Mouse (Mus musculus) stomach, embryonic 15.5 days (tissue): Measurements from ENCODE around the gene Bola3. TPM values are rescaled to one million over a fixed set of nuclear protein-coding genes. Genes with fewer than 3 reads are reported as not detected.
A peak's percentile ranks its signal among the peaks of the same experiment; 100 is the strongest.

Source experiments
- ATAC-seq: fragments of 200-750 bp; cut with Nextera tagmentation; 2 replicates; pipeline ENCODE4 v1.8.0; 2017; ENCODE audit warnings: low read depth, moderate number of reproducible peaks, moderate TSS enrichment; ENCODE audit not compliant: insufficient read depth, low FRiP score
- H3K27ac ChIP-seq: fragments of 300-500 bp; sonication (generic); 2 replicates; pipeline ENCODE4 v1.5.1; 2015; ENCODE audit warnings: mild to moderate bottlenecking, inconsistent platforms
- H3K27me3 ChIP-seq: fragments of 300-500 bp; sonication (generic); replicated peaks from 2 replicates; pipeline ENCODE4 v1.6.1; 2015; ENCODE audit warnings: inconsistent platforms
- H3K36me3 ChIP-seq: fragments of 300-500 bp; sonication (generic); 2 replicates; pipeline ENCODE4 v1.6.1; 2015; ENCODE audit warnings: inconsistent platforms
- H3K4me1 ChIP-seq: fragments of 300-500 bp; sonication (generic); 2 replicates; pipeline ENCODE4 v1.6.1; 2015; ENCODE audit warnings: inconsistent platforms
- H3K4me2 ChIP-seq: fragments of 300-500 bp; sonication (generic); 2 replicates; pipeline ENCODE4 v1.6.1; 2015; ENCODE audit warnings: mild to moderate bottlenecking, inconsistent platforms
- H3K4me3 ChIP-seq: fragments of 300-500 bp; sonication (generic); replicated peaks from 2 replicates; pipeline ENCODE4 v1.5.1; 2015; ENCODE audit warnings: inconsistent platforms
- H3K9ac ChIP-seq: fragments of 300-500 bp; sonication (generic); 2 replicates; pipeline ENCODE4 v1.6.1; 2015; ENCODE audit warnings: inconsistent platforms
- H3K9me3 ChIP-seq: fragments of 300-500 bp; sonication (generic); 2 replicates; pipeline ENCODE4 v1.6.1; 2016; ENCODE audit warnings: inconsistent platforms
- WGBS: fragments of 180-500 bp; shearing (Covaris S2); methylation state at CpG from one replicate; pipeline ENCODE4 v1.1.7; 2015; 5-methylcytosine and 5-hydroxymethylcytosine counted together
- polyA plus RNA-seq: library from polyadenylated mRNA; unstranded; fragments of >200 nt; fragmentation: Nextera tagmentation; extraction: Ambion mirVana; gene quantifications from 2 replicates; pipeline ENCODE4 v1.2.1, GENCODE M21; 2015

Bola3 gene
- 149 and 164 TPM in 2 replicates for polyA plus RNA-seq

GRCm38 (mm10) chr6:83348873-83349272 is at the start of gene Bola3:
Gene Bola3, plus strand, starts transcription at chr6:83349147.
- Histone ChIP-seq H3K9ac (peak within 1 kb of the TSS; percentile 86), H3K4me1 (peaks cover 8% of the 10 kb centered on the region; the same call in 1 of the 2 replicates), H3K4me3 (peak within 1 kb of the TSS; percentile 83), H3K4me2 (peak within 1 kb of the TSS; percentile 79), H3K9me3 (no peaks in the 10 kb centered on the region), H3K27ac (no peak within 1 kb of the TSS), H3K27me3 (no peaks in the 10 kb centered on the region), H3K36me3 (0 out of 2 replicates have a peak, but pooled peaks cover 9% of the 10 kb centered on the region)
- 32% methylated on average over 6 of the region's 6 CpGs for WGBS
- ATAC-seq = no peak; the same call in 1 of the 2 replicates

GRCm38 (mm10) chr6:83300447-83301229 is 48.3 kb upstream of the Bola3 start:
- Histone ChIP-seq H3K36me3 (0 out of 2 replicates have a peak, but pooled peaks cover 3% of the 10 kb centered on the region), H3K27me3 (no peaks in the 10 kb centered on the region), H3K4me2 (no peak overlapping the region), H3K4me3 (no peak overlapping the region), H3K4me1 (no peaks in the 10 kb centered on the region), H3K9me3 (no peaks in the 10 kb centered on the region), H3K9ac (no peak overlapping the region), H3K27ac (no peak overlapping the region)
- 68% methylated on average over 7 of the region's 7 CpGs for WGBS
- peak; percentile 77 for ATAC-seq

GRCm38 (mm10) chr6:83301294-83301693 is 47.7 kb upstream of the Bola3 start:
- no peaks in the 10 kb centered on the region for H3K9me3 ChIP-seq
- H3K27me3 ChIP-seq = no peaks in the 10 kb centered on the region
- no peak overlapping the region for H3K27ac ChIP-seq
- H3K4me3 ChIP-seq = no peak overlapping the region
- H3K36me3 ChIP-seq = 0 out of 2 replicates have a peak, but pooled peaks cover 7% of the 10 kb centered on the region
- WGBS = 82% methylated on average over 2 of the region's 2 CpGs
- no peaks in the 10 kb centered on the region for H3K4me1 ChIP-seq
- no peak overlapping the region for H3K4me2 ChIP-seq
- no peak overlapping the region for H3K9ac ChIP-seq
- no peak for ATAC-seq

GRCm38 (mm10) chr6:83302264-83302663 is 46.7 kb upstream of the Bola3 start:
- WGBS = 73% methylated on average over 5 of the region's 5 CpGs
- ATAC-seq = no peak
- no peak overlapping the region for H3K4me2 ChIP-seq

GRCm38 (mm10) chr6:83309017-83309416 is 39.9 kb upstream of the Bola3 start:
- Histone ChIP-seq H3K4me3 (no peak overlapping the region), H3K4me2 (no peak overlapping the region), H3K9ac (no peak overlapping the region), H3K36me3 (peaks cover 23% of the 10 kb centered on the region; the same call in 1 of the 2 replicates), H3K4me1 (no peaks in the 10 kb centered on the region), H3K27ac (no peak overlapping the region), H3K27me3 (no peaks in the 10 kb centered on the region), H3K9me3 (no peaks in the 10 kb centered on the region)
- 87% methylated on average over 7 of the region's 7 CpGs for WGBS
- no peak for ATAC-seq

More at GRCm38 (mm10) chr6:83302264-83302663, 46.7 kb upstream of the Bola3 start:
- Histone ChIP-seq H3K4me1 (no peaks in the 10 kb centered on the region), H3K36me3 (0 out of 2 replicates have a peak, but pooled peaks cover 10% of the 10 kb centered on the region), H3K27me3 (no peaks in the 10 kb centered on the region), H3K9me3 (no peaks in the 10 kb centered on the region), H3K9ac (no peak overlapping the region), H3K4me3 (no peak overlapping the region), H3K27ac (no peak overlapping the region)

- Histone ChIP-seq H3K4me2 (no peak overlapping the region), H3K9ac (no peak overlapping the region), H3K36me3 (peaks cover 16% of the 10 kb centered on the region; the same call in 1 of the 2 replicates), H3K4me3 (no peak overlapping the region), H3K9me3 (no peaks in the 10 kb centered on the region), H3K4me1 (0 out of 2 replicates have a peak, but pooled peaks cover 3% of the 10 kb centered on the region), H3K27ac (no peak overlapping the region), H3K27me3 (no peaks in the 10 kb centered on the region)
- no peak for ATAC-seq
- WGBS = 88% methylated on average over 11 of the region's 11 CpGs
Observed at GRCm38 (mm10) chr6:83311206-83311605, 37.7 kb upstream of the Bola3 start.

- 75% methylated on average over 7 of the region's 7 CpGs for WGBS
- no peaks in the 10 kb centered on the region for H3K9me3 ChIP-seq
- ATAC-seq = peak; percentile 84
Observed at GRCm38 (mm10) chr6:83312021-83312420, 36.9 kb upstream of the Bola3 start.

GRCm38 (mm10) chr6:83312514-83312913 is 36.4 kb upstream of the Bola3 start:
- no peak for ATAC-seq
- Histone ChIP-seq H3K4me1 (peaks cover 10% of the 10 kb centered on the region; the same call in 1 of the 2 replicates), H3K36me3 (peaks cover 11% of the 10 kb centered on the region; the same call in 1 of the 2 replicates), H3K27ac (no peak overlapping the region), H3K4me3 (no peak overlapping the region), H3K9me3 (no peaks in the 10 kb centered on the region), H3K9ac (no peak overlapping the region), H3K27me3 (no peaks in the 10 kb centered on the region), H3K4me2 (no peak overlapping the region)
- 82% methylated on average over 8 of the region's 8 CpGs for WGBS

More at GRCm38 (mm10) chr6:83312021-83312420, 36.9 kb upstream of the Bola3 start:
- Histone ChIP-seq H3K9ac (no peak overlapping the region), H3K4me1 (peaks cover 10% of the 10 kb centered on the region; the same call in 1 of the 2 replicates), H3K4me2 (no peak overlapping the region), H3K36me3 (peaks cover 13% of the 10 kb centered on the region; the same call in 1 of the 2 replicates), H3K4me3 (no peak overlapping the region), H3K27ac (no peak overlapping the region), H3K27me3 (no peaks in the 10 kb centered on the region)

GRCm38 (mm10) chr6:83315293-83315692 is 33.7 kb upstream of the Bola3 start:
- Histone ChIP-seq H3K27ac (no peak overlapping the region), H3K36me3 (0 out of 2 replicates have a peak, but pooled peaks cover 4% of the 10 kb centered on the region), H3K9me3 (no peaks in the 10 kb centered on the region), H3K4me3 (no peak overlapping the region), H3K9ac (no peak overlapping the region), H3K27me3 (no peaks in the 10 kb centered on the region), H3K4me2 (peak overlapping the region; percentile 88), H3K4me1 (peaks cover 10% of the 10 kb centered on the region; the same call in 1 of the 2 replicates)
- no peak for ATAC-seq

GRCm38 (mm10) chr6:83316022-83316421 is 32.9 kb upstream of the Bola3 start:
- H3K9ac ChIP-seq = no peak overlapping the region
- H3K27ac ChIP-seq = no peak overlapping the region
- H3K4me1 ChIP-seq = peaks cover 10% of the 10 kb centered on the region; the same call in 1 of the 2 replicates
- H3K27me3 ChIP-seq = no peaks in the 10 kb centered on the region
- H3K4me3 ChIP-seq = peak overlapping the region; percentile 83
- no peaks in the 10 kb centered on the region for H3K9me3 ChIP-seq
- no peaks in the 10 kb centered on the region for H3K36me3 ChIP-seq
- no peak for ATAC-seq
- WGBS = 5% methylated on average over 10 of the region's 10 CpGs
- peak overlapping the region; percentile 88 for H3K4me2 ChIP-seq

GRCm38 (mm10) chr6:83317108-83317741 is 31.7 kb upstream of the Bola3 start:
- WGBS = under 1% methylated on average over 52 of the region's 52 CpGs
- Histone ChIP-seq H3K4me2 (peak overlapping the region; percentile 88), H3K9ac (peak overlapping the region; percentile 69), H3K4me3 (peak overlapping the region; percentile 83), H3K4me1 (peaks cover 10% of the 10 kb centered on the region; the same call in 1 of the 2 replicates), H3K36me3 (no peaks in the 10 kb centered on the region), H3K27me3 (no peaks in the 10 kb centered on the region), H3K9me3 (no peaks in the 10 kb centered on the region), H3K27ac (0 out of 2 replicates have a peak overlapping the region, but pooled peaks have one; percentile 26)
- peak; percentile 97 for ATAC-seq

- 70% methylated on average over 1 of the region's 1 CpGs for WGBS
- Histone ChIP-seq H3K36me3 (no peaks in the 10 kb centered on the region), H3K9me3 (no peaks in the 10 kb centered on the region), H3K4me3 (no peak overlapping the region), H3K27me3 (no peaks in the 10 kb centered on the region), H3K9ac (no peak overlapping the region), H3K27ac (no peak overlapping the region), H3K4me1 (peaks cover 5% of the 10 kb centered on the region), H3K4me2 (no peak overlapping the region)
- ATAC-seq = no peak
Observed at GRCm38 (mm10) chr6:83321927-83322326, 27.0 kb upstream of the Bola3 start.
